Mouse (Mus musculus): ENCODE data around the gene Serpinb6c. TPM values are rescaled to one million over a fixed set of nuclear protein-coding genes. Genes with fewer than 3 reads are reported as not detected.

Serpinb6c gene
- 0.15 and 0.21 TPM in 2 replicates for polyA plus RNA-seq (2015; fragmentation: Nextera tagmentation; extraction: Ambion mirVana)

- Histone ChIP-seq H3K4me1 (replicated peaks; ENCODE audit: control insufficient read depth, insufficient read depth) (no peaks in the 10 kb centered on the region), H3K36me3 (ENCODE audit: control insufficient read depth, insufficient read depth, low read length) (no peaks in the 10 kb centered on the region), H3K9me3 (ENCODE audit: control insufficient read depth, low read length) (no peaks in the 10 kb centered on the region), H3K27me3 (ENCODE audit: control insufficient read depth, insufficient read depth, low read length) (no peaks in the 10 kb centered on the region), H3K4me3 (ENCODE audit: low read depth, low read length) (no peak within 1 kb of the TSS), H3K4me2 (replicated peaks; ENCODE audit: low read depth) (no peak within 1 kb of the TSS), H3K27ac (replicated peaks) (no peak within 1 kb of the TSS), H3K9ac (ENCODE audit: low read length) (no peak within 1 kb of the TSS)
- no peak for ATAC-seq (ENCODE audit: low FRiP score, low TSS enrichment)
- 65% methylated on average over 18 of the region's 18 CpGs for WGBS
- DNase-seq (ENCODE audit: low spot score): no peak
- TF ChIP-seq EP300 (optimal IDR thresholded peaks at IDR 0.05) (no peak), CTCF (IDR thresholded peaks at IDR 0.05; ENCODE audit: low read depth) (no peak)
These were observed at the start of gene Serpinb6c for GRCm38 (mm10) chr13:33905176-33905954. TSS of gene Serpinb6c (minus strand) at chr13:33905708.

- Histone ChIP-seq H3K4me3 (ENCODE audit: low read depth, low read length) (no peak overlapping the region), H3K27me3 (ENCODE audit: control insufficient read depth, insufficient read depth, low read length) (no peaks in the 10 kb centered on the region), H3K9me3 (ENCODE audit: control insufficient read depth, low read length) (no peaks in the 10 kb centered on the region), H3K27ac (replicated peaks) (no peak overlapping the region), H3K9ac (ENCODE audit: low read length) (no peak overlapping the region), H3K4me2 (replicated peaks; ENCODE audit: low read depth) (no peak overlapping the region), H3K36me3 (ENCODE audit: control insufficient read depth, insufficient read depth, low read length) (no peaks in the 10 kb centered on the region), H3K4me1 (replicated peaks; ENCODE audit: control insufficient read depth, insufficient read depth) (no peaks in the 10 kb centered on the region)
- TF ChIP-seq EP300 (optimal IDR thresholded peaks at IDR 0.05) (no peak), CTCF (IDR thresholded peaks at IDR 0.05; ENCODE audit: low read depth) (no peak)
- DNase-seq (ENCODE audit: low spot score) (no peak), ATAC-seq (ENCODE audit: low FRiP score, low TSS enrichment) (no peak)
- 69% methylated on average over 2 of the region's 2 CpGs for WGBS
These were observed 47.4 kb upstream of the Serpinb6c start for GRCm38 (mm10) chr13:33952947-33953346.

GRCm38 (mm10) chr13:33952075-33952449 is 46.6 kb upstream of the Serpinb6c start:
- no peaks in the 10 kb centered on the region for H3K27me3 ChIP-seq (ENCODE audit: control insufficient read depth, insufficient read depth, low read length)
- ATAC-seq (ENCODE audit: low FRiP score, low TSS enrichment) (no peak), DNase-seq (ENCODE audit: low spot score) (no peak)
- TF ChIP-seq EP300 (optimal IDR thresholded peaks at IDR 0.05) (no peak), CTCF (IDR thresholded peaks at IDR 0.05; ENCODE audit: low read depth) (no peak)
- no peak overlapping the region for H3K4me3 ChIP-seq (ENCODE audit: low read depth, low read length)
- H3K36me3 ChIP-seq (ENCODE audit: control insufficient read depth, insufficient read depth, low read length): no peaks in the 10 kb centered on the region
- no peaks in the 10 kb centered on the region for H3K9me3 ChIP-seq (ENCODE audit: control insufficient read depth, low read length)
- no peak overlapping the region for H3K4me2 ChIP-seq (replicated peaks; ENCODE audit: low read depth)
- H3K27ac ChIP-seq (replicated peaks): no peak overlapping the region
- no peaks in the 10 kb centered on the region for H3K4me1 ChIP-seq (replicated peaks; ENCODE audit: control insufficient read depth, insufficient read depth)
- 38% methylated on average over 1 of the region's 1 CpGs for WGBS
- H3K9ac ChIP-seq (ENCODE audit: low read length): no peak overlapping the region

GRCm38 (mm10) chr13:33951308-33952074 is 46.0 kb upstream of the Serpinb6c start:
- no peak for DNase-seq (ENCODE audit: low spot score)
- no peak overlapping the region for H3K27ac ChIP-seq (replicated peaks)
- H3K9me3 ChIP-seq (ENCODE audit: control insufficient read depth, low read length): no peaks in the 10 kb centered on the region
- 0 out of 2 replicates have a peak, but pooled peaks have one; percentile 32 for ATAC-seq (ENCODE audit: low FRiP score, low TSS enrichment)
- no peaks in the 10 kb centered on the region for H3K4me1 ChIP-seq (replicated peaks; ENCODE audit: control insufficient read depth, insufficient read depth)
- WGBS: 80% methylated on average over 4 of the region's 4 CpGs
- no peaks in the 10 kb centered on the region for H3K27me3 ChIP-seq (ENCODE audit: control insufficient read depth, insufficient read depth, low read length)
- H3K9ac ChIP-seq (ENCODE audit: low read length): no peak overlapping the region
- H3K4me2 ChIP-seq (replicated peaks; ENCODE audit: low read depth): no peak overlapping the region
- H3K36me3 ChIP-seq (ENCODE audit: control insufficient read depth, insufficient read depth, low read length): no peaks in the 10 kb centered on the region
- H3K4me3 ChIP-seq (ENCODE audit: low read depth, low read length): no peak overlapping the region
- TF ChIP-seq CTCF (IDR thresholded peaks at IDR 0.05; ENCODE audit: low read depth) (no peak), EP300 (optimal IDR thresholded peaks at IDR 0.05) (no peak)

GRCm38 (mm10) chr13:33942212-33942779 is 36.8 kb upstream of the Serpinb6c start:
- Histone ChIP-seq H3K27me3 (ENCODE audit: control insufficient read depth, insufficient read depth, low read length) (no peaks in the 10 kb centered on the region), H3K27ac (replicated peaks) (no peak overlapping the region), H3K9me3 (ENCODE audit: control insufficient read depth, low read length) (no peaks in the 10 kb centered on the region), H3K36me3 (ENCODE audit: control insufficient read depth, insufficient read depth, low read length) (no peaks in the 10 kb centered on the region), H3K4me3 (ENCODE audit: low read depth, low read length) (no peak overlapping the region), H3K4me2 (replicated peaks; ENCODE audit: low read depth) (no peak overlapping the region), H3K4me1 (replicated peaks; ENCODE audit: control insufficient read depth, insufficient read depth) (no peaks in the 10 kb centered on the region), H3K9ac (ENCODE audit: low read length) (no peak overlapping the region)
- peak; percentile 70 for TF ChIP-seq CTCF (IDR thresholded peaks at IDR 0.05; ENCODE audit: low read depth)
- TF ChIP-seq EP300 (optimal IDR thresholded peaks at IDR 0.05): no peak
- peak; percentile 40 for DNase-seq (ENCODE audit: low spot score)
- WGBS: 38% methylated on average over 4 of the region's 4 CpGs
- no peak for ATAC-seq (ENCODE audit: low FRiP score, low TSS enrichment)
